Mouse (Mus musculus) embryo, embryonic 11 days (tissue): ENCODE measurements at regions not wholly inside any gene's neighbourhood (a gene's known extent, or its start where the extent isn't known, plus 50 kb on each side); places are given as distances from the start of the nearest gene placed in this dataset.

Experiments
- DNase-seq: peaks from one replicate; pipeline ENCODE4 v3.0.0-alpha.2; 2015

DNA sequence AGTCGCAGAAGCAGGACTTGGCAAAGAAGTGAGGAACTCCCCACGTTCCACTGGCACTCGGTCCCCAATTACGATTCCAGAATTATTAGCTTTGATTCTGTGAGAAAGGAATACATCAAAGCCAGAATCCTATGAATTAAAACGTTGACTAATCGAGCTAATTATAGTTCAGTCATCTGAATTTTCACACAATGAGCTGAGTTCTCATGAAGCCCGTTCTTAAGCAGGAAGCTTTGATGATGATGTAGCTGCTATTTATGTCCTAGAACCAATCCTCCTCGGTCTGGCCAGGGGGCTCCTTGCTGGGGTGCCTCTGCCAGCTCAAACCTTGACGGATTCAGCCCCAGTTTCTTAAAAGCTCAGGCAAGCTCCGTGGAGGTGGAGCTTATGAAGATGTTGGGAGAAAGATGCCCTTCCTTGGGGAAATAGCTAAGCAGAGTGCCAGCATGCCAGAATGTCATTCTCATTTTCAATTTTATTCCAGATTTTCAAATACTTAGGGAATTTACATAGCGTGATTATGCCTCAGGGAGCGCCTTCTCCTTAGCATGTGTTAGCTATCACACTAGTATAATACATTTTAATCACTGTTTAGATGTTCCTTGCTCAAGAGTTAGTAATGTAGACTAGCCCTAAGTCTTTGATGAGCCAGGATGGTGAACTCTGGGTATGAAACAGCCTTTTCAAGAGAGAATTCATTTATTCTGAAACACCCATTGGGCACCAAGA lies 65.5 kb upstream of the Ppm1b start:
- no peak for DNase-seq

DNA sequence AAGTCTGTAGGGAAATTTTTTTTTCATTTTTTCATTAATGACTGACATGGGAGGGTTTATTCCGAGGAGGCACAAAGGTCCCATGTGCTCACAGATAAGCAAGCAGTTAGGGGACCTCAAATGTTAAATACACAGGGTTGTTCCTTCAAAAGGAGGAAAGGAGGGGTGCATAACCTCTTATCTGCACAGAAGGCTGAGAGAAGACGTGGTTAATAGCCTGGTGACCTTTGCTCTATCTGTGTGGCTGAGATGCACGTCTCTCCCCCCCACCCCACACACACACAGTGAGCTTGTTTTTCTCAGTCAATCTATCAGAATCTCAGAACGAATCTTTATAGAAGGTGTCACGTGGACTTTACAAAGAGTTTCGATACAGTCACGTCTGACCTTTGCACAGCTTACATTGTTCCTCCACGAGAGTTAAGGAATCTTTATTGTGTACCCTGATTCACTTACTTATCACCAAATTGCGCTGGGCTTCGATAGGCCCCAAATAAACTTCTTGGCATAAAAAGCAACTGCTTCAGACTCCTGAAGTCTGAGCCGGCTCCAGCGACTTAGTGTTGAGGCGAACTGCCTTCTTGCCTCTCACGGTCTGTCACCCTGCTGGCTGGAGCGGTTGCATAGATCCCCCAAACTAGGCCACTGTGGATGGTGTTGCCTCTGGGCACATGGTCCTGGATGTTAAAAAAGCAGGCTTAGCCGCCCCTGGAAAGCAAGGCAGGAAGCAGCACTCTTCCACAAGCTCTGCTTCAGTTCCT lies 63.1 kb upstream of the Ppm1b start:
- DNase-seq = no peak

DNA sequence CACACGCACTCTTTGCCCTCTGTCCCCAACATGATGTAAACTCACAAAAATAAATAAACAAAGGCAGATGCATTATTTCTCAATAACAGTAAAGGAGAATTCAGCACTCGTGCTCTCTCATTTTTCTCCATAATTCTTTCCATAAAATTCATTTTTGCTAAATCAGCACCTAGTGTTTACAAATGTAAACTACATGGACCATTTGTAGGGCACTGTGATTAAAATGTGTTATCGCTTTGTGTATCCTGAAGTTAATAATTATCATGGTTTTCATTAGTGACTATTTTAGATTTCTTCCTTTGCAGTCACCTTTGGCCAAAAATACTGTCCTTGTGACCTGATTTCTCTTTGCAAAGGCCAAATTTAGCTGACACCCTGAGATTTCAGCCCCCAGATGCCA lies 61.0 kb upstream of the Ppm1b start:
- DNase-seq = no peak

DNA sequence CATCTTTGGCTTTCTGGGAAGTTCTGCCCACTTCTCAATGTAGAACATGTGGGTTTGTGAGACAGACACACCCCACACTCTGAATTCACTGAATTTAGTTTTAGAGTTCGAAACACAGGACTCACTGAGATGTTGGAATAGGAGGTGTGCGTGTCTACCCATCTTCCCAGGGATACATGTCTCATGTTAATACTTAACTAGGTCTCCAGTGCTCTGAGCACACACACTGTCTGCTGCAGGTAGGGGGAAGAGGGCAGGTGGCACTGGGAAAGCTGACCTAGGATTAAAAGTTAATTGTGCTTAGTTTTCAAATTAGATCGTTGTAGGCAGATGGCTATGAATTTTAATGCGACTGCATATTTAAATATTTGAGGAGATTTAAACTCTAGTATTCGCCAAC lies 60.0 kb upstream of the Ppm1b start:
- no peak for DNase-seq

DNA sequence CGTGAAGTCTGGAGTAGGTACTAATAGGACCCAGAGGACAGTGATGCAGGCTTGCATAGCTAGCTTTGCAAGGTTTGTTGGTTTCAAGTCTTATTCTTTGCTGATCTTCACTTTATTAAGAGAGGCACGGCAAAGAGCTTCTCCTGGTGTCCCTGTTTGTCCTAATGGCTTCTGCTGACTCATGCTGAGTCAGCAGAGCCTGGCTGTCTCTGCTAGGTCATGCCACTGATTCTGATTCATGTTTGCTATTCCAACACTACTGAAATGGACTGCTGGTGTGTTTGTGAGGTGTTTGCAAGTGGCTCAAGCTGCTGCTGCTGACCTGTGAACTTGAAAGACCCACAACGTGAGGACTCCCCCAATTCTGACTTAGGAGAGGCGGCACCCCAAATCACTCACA lies 58.1 kb upstream of the Ppm1b start:
- no peak for DNase-seq

DNA sequence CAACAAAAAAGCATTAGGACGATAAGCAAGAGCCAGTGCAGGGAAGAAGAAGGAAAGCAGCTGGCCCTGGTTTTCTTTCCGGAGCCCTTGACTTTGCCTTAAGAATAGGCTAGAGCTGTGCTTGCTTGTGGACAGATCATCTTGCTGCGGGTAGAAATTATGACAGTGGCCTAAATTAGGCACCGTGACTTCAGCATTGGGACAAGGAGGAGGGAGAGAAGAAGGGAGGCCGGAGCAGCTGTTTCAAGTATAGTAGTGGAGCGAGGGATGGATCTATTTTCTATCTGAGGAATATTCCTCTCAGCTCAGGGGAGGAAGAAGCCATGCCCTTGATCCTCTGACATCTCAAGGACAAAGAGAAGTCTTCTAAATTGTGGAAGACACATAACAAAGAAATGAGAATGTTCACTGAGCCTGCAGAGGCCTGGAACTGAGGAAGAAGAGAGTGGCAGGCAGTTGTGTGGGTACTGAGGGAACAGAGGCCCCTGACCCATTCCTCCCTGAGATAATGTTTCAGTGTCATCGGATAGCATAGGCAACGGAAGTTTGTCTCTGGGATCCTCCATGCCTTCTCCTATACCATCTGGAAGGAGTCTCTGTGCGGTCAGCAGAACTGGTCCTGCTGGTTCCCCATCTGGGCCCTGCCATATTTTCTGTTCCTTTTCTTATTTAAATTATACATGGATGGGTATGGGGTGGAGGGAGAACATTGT lies 52.8 kb upstream of the Ppm1b start:
- DNase-seq = no peak
